Mouse (Mus musculus) CD4-positive, CD25-positive, alpha-beta regulatory T cell, adult 4 months (primary cell): ENCODE data around the gene Nnat. TPM values are rescaled to one million over a fixed set of nuclear protein-coding genes. Genes with fewer than 3 reads are reported as not detected.

Experiments used
- ATAC-seq: one replicate; pipeline ENCODE4 v1.8.0; 2017
- polyA plus RNA-seq, 2 experiments: library from polyadenylated mRNA; unstranded; fragments of 100-300 nt; shearing (Covaris generic); gene quantifications; one replicate each; pipeline ENCODE4 v1.2.1; 2017

Nnat gene
- polyA plus RNA-seq, 2 experiments from 2014 or later, result 0.62 to 1.00 TPM

GRCm38 (mm10) chr2:157605025-157605675 lies 45.3 kb downstream of the Nnat start:
- ATAC-seq, result peak; percentile 43

GRCm38 (mm10) chr2:157607542-157608236 lies 47.8 kb downstream of the Nnat start:
- ATAC-seq, result no peak

GRCm38 (mm10) chr2:157611735-157612134 lies 51.9 kb downstream of the Nnat start:
- ATAC-seq, result no peak

Other genes with a start within 250 kb of the Nnat start
- gene Ghrh, start 212.6 kb upstream of the Nnat start, polyA plus RNA-seq, result not detected
- gene Manbal, start 192.5 kb upstream of the Nnat start, polyA plus RNA-seq, result 10 to 100 TPM; 41.4 to 59.3 TPM
- gene Src, start 141.6 kb upstream of the Nnat start, polyA plus RNA-seq, result 1 to 10 TPM; 1.6 to 2.0 TPM
- 10 to 100 TPM; 21.8 to 22.7 TPM for gene Blcap, start 11.2 kb downstream of the Nnat start, polyA plus RNA-seq
- 10 to 100 TPM; 71.0 to 71.9 TPM for gene Ctnnbl1, start 177.3 kb downstream of the Nnat start, polyA plus RNA-seq